Mouse (Mus musculus) cerebellum, adult (tissue): ENCODE measurements around the gene Il11ra1.
"Not testable (repeated sequence)": the region's sequence is repeated elsewhere in the genome, so short reads cannot be mapped to it uniquely, and the experiment has no call there.

Source experiments
- ATAC-seq: cut with Nextera tagmentation; 2 replicates; pipeline ENCODE4 v1.9.2; 2017; ENCODE audit warnings: mild to moderate bottlenecking, moderate library complexity, mixed read lengths; ENCODE audit not compliant: insufficient number of reproducible peaks, low FRiP score, low TSS enrichment

Gene Il11ra1

DNA sequence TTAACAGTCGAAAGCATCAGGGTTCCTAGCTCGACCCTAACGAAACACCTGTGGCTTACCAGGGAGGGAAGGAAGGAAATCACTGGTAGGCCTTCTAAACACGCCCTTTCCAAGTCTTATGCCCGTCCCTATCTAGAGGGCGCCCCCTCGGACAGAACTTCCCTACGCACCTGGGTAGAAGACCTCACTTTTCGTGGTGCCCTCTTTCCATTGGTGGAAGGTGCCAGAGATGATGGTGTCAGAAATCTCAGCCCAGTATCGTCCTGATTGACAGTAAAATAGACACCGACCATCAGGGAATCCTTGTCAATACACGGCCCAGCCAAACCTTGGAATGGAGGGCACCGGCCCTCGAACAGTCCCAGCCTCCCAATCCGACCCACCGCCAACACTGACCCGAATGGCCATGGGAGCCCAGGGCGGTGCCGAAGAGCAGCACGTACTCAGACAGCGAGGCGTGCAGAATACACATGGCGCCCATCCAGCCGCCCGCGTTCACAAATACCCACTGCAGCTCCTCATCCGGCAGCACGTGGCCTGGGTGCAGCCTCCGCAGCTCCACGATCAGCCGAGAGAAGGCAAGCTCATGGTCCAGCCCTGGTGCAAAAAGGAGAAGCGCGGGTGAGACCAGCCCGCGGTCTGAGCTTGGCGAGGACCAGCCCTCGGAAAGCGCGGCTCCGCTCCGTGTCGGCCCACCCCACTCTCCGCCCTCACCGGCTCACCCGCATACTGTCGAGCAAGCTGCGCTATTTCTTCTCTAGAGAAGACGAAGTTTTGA is 40.8 kb downstream of the Il11ra1 start:
- ATAC-seq: peak; percentile 64

DNA sequence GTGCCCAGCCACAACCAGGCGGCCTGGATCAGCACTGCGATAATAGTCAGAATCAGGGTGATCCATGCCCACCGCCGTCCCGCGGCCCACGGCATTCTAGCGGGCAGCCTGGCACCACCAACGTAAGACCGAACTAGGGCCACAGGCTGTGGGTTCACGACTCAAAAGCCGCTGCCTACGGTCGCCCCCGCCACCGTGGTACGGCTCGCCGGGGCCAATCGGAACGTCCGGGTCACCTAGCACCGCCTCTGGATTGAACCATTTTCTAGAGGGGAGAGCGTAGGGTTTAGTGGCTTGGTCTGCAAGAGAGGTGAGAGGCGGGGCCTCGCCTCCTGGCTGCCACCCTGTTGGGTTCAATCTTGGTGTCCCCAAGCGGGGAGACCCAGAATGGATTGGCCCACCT is 41.4 kb downstream of the Il11ra1 start:
- peak; percentile 96 for ATAC-seq

DNA sequence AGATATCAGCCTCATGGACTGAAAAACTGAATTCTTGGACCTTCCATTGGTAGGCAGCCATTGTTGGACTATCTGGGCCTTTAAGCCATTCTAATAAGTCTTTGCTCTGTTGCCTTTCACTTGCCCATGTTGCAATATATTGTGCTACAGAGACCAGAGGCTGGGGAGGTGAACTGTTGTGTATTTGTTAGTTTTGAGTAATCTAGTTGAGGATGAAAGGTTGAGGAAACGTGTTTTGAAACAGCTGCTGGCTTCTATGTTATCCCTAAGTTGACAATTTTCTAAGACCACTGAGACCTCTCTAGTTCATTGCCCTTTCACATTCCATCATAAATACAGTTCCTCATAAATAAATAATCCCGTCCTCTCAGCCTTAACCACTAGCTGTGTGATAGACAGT is 44.3 kb downstream of the Il11ra1 start:
- no peak for ATAC-seq

DNA sequence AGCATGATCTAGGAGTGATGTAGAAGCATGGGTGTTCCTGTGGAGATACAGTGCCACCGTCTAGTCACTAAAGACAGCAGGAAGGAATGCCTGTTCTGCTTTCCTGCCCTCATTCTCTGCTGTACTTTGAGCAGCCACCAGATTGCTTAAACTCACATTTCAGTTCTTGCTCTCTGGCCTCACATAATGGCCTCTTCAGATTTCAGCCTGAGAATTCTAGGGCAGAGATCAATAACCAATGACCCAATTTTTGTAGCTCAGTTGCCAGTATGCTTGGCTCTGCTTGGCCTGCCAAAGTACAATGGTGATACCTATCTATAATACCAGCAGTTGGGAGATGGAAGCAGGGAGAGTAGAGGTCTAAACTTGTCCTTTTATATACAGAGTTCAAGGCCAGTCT is 45.2 kb downstream of the Il11ra1 start:
- no peak for ATAC-seq

DNA sequence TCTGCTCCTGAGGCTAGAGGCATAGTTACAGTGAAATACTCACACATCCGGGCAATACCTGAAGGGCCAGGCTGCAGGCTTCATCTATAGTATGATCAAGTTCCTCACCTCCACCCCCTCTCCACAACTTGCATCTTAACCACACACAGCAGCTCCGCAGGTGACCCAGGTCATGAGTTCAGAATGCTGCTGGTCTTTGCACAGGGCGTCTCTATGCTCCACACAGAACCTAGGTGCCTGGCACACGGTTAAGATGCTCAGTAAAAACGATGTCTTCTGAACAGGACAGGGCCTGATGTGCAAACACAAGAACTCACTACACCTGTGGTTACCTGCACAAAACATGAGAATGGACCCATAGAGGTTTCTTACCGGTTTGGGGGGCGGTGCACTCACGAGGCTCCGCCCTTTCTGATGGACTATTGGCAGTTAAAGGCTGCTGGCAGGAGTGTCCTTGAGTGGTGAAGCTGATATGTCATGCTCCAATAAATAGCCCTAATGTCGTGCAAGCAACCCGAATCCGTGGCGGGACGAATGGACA is 55.1 kb downstream of the Il11ra1 start, which contains the start of gene Galt:
TSS of gene Galt (plus strand) at position 432 of the 541 bp plus-strand sequence.
- peak; percentile 52; the same call in 1 of the 2 replicates for ATAC-seq

DNA sequence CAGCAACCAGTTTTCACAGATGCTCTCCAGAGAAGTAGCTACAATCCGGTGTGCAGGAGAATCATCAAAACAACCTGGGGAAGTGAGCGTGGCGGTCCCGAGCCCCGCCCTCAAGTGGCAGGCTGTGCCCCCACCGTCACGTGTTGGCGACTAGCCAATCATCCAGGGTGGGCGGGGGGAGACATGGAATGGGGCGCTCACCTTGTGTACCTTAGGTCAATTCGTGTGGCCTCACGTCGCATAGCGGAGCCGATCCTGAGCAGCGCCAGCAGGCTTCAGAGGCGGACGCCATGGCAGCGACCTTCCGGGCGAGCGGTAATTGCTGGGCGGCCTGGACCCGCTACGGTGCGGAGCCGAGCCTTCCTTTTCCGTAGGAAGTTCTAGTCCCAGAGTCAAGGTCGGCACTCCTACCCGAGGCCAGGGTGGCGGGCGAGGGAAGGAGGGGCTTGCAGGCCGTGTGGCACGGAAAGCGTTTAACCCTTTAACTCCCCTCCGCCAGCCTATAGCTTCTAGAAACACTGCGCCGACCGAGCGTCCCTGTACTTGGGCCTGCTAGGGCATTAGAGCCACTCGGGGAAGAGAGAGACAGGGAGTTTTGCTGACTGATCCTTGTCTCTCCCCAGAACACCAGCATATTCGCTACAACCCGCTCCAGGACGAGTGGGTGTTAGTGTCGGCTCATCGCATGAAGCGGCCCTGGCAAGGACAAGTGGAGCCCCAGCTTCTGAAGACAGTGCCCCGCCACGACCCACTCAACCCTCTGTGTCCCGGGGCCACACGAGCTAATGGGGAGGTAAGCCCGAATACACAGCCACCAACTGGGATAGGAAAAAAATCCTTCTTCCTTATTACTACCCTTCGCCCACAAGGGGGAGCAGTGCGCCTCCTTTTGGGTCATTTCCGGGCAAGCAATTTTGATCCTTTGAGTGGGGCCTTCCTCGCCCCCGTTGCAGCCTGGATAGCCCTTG is 55.8 kb downstream of the Il11ra1 start, which contains the start of gene Sigmar1:
TSS of gene Sigmar1 (minus strand) at position 820 of the 968 bp plus-strand sequence.
- peak; percentile 29; the same call in 1 of the 2 replicates for ATAC-seq

DNA sequence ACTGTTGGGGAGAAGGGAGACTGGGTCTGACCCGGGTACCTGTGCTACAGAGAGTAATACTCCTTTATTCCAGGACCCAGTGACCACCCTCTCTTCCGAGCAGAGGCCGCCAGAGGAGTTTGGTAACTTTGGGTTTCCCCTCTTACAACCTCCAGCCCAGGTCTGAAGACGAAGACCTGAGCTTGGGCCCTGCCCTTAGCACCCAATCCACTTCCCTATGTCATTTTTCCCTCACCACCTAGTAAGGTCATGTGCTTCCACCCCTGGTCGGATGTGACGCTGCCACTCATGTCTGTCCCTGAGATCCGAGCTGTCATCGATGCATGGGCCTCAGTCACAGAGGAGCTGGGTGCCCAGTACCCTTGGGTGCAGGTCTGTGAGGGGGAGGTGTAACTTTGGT is 56.7 kb downstream of the Il11ra1 start:
- 0 out of 2 replicates have a peak, but pooled peaks have one; percentile 2 for ATAC-seq

DNA sequence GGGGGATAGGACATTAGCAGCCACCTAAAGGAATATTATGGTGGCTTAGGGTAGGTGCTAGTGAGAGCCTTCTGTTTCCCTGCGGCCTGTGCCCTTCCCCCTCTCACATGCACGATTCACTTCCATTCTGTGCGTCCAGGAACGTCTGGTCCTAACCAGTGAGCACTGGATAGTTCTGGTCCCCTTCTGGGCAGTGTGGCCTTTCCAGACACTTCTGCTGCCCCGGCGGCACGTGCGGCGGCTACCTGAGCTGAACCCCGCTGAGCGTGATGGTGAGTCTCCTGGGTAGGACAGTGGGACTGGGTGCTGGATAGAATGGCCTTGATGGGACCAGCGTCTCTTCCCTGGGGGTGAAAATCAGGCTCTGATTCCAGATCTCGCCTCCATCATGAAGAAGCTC is 57.5 kb downstream of the Il11ra1 start:
- ATAC-seq: no peak

DNA sequence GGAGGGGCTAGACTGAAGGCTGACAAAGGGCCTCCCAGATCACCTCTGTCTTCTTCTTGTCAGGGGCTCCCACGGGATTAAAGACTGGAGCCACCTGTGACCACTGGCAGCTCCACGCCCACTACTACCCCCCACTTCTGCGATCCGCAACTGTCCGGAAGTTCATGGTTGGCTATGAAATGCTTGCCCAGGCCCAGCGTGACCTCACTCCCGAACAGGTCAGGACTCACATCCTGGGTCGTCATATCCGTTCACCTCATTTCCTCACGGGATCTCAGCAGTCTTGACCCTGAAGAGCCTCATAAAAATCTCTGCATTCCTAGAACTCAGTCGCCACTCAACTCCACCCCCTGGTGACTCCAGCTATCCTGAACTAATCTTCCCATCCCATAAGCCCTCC is 58.2 kb downstream of the Il11ra1 start:
- ATAC-seq: no peak

DNA sequence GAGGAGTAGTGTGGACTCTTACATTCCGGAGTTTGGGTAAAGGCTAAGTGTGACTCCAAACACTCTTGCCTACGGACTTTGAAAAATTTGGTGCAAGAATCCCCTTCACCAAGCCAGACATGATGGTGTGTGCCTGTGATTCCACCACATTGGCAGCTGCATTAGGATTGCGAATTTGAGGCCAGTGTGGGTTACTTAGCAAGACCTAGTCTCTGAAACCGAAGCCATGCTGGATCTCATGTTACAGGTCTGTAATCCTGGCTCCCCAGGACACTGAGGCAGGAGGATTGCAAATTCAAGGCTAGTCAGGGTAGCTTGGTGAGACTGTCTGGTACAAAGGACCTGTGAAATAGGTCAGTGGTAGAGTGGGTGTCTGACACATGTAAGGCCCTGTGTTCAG is 58.9 kb downstream of the Il11ra1 start:
- no peak for ATAC-seq

DNA sequence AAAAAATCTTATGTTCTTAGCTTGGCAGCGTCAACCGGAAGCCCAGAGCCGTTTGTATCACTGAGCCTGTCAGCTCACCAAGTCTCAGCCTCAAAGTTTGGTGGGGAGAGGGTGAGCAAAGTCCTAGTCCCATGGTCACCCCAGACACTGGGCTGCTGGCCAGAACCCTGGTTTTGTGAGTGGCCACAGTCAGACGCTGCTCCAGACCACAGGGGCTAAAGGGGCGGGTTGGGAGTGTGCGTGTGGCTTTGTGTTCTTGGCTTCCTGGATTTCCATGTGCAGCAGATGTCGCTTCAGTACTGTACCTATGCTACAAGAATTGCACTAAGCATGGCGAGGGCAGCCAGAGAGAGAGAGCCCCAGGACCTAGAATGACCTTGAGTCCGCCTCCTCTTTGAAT is 59.4 kb downstream of the Il11ra1 start:
- no peak for ATAC-seq

DNA sequence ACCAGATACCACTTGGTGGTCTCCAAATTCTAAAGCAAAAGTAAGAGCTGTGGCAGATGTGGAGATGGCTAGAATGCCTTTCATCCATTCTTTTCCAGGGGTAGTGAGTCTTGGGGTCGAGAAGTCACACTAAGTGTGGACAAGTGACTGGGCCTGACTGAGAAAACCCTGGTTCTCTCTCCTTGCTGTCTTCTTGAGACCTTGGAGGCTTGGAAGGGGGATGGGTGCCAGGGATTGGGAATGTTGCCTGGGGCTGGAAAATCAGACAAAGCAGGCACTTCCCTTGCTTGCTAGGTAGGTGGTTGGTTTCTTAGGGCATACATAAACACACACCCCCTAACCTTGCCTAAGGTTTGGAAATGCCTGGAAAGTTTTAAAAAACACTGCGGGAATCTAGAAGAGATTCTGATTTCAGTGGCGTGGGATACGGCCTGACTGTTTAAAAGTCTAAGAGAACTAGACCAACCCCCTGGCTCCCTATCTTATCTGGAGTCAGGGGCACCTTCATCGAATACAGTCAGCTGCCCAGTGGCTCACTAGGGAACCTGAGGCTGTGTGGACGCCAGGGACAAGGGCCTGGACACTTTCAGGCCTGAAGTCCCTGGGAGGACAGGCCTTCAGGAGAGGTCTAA is 60.0 kb downstream of the Il11ra1 start:
- ATAC-seq: no peak

DNA sequence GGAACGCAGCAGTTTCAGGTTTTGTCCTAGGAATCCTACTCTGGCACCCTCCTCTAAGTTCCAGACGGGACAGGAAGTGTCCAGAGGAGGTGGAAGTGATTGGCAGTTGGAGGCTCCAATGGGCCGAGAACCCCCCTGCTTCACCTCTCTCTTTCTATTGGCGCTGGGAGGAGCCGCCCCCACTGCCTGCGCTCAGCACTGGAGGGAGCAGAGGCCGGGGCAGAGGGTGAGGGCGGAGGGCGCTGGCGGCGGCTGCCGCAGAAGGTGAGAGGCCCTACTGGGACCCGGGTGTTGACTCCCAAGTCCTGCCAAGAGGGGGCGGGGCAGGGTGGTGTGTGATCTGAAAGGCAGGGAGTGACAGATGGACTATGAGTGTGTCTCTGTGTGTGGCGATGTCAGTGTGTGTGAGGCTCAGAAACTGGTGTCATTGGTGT is 60.5 kb downstream of the Il11ra1 start:
- ATAC-seq: peak; percentile 73

DNA sequence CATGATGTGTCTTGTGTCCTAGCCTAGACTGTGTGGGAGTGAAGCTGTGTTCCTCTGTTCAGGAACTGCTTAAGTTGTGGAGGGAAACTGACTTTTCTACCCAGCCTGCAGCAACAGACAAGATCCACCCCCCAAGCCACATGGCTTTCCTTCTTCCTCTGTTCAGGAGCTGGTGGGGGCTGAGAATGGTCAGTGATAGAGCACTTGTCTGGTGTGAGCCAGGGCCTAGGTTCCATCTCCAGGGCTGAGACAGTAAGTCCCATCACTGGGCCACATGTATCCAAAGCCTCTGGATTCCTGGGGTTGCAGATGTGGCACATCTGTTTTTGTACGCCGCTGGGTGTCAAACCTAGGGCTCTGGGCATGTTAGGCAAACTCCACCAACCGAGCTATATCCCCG is 61.1 kb downstream of the Il11ra1 start:
- no peak for ATAC-seq

DNA sequence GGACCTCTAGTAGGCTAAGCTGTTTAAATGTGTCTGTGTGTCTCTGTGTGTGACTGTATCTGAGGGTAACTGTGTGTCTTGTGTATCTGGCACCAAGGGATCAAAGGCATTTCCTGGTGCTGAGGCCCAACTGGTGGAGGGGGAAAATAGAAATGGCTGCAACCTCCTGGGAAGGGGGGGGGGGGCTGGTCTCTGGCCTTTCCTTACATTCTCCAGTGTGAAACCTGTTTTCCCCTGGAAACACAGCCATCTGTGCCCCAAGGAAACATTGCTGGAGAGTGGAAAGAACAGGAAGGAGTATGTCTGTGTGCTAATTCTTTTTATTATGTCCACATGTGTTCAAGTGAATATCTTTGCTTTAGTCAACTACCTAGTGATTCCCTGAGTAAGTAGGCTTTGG is 61.9 kb downstream of the Il11ra1 start:
- ATAC-seq: no peak

DNA sequence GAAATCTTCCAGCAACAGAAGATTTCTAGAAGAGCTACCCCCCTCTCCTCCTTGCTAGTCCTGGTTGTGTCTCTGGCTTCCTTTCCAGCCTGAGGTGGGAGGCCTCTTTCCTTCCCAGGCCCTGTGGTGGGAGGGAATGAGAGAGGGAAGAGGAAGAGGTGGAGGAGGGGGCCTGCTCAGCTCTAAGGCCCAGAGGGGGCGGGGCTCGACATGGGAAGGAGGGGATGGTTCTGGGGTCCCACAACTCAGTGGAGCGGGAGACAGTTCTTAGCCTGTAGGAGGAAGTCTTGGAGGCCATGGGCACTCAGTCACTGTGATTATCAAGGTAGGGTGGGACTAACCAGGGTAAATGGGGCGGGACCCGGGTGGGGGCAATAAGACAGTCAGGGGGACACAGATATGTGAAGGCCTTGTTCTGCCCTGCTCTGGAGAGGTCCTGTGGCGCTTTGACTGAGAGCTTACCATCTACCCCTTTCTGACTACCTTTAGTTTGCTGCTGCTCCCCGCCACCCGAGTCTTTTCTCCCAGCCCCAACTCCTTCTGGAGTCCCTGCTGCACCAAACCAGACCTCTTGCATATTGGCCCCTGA is 62.4 kb downstream of the Il11ra1 start:
- ATAC-seq: no peak

DNA sequence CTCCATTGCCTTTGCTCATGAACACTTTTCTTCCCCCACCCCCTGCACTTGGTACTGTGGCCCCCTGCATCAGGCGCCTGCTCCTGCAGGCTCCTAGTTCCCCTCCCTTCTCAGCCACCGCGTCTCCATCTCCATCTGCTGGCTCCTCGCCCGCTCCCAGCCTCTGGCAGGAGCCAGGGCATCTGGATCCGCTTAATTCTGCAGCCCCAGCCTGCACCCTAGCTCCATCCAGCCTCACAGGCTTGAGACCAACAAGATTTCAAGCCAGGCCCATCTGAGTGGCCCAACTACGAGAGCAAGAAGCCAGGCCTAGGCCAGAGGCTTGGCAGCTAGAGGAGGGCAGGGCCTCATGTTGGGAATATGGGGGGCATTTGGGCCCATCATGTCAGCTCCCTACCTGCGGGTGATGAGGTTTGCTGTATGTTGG is 62.9 kb downstream of the Il11ra1 start:
- not testable (repeated sequence) for ATAC-seq

DNA sequence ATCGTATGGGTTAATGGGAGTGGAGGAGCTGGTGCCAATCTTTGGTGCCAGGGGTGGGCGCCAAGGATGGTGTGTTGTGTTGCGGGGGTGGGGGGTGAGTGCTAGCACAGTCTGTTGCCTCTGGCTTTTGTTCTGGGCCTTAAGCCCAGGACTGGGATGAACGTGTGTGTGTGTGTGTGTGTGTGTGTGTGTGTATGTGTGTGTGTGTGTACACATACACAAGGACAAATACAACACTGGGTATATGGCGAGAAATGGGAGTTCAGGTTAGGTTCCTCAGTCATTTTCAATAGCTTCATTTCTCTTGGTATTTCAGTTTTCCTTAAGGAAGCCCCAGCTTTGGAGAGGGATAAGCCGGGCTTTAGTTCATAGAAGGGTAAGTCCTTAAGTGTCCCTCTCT is 63.4 kb downstream of the Il11ra1 start:
- not testable (repeated sequence) for ATAC-seq

DNA sequence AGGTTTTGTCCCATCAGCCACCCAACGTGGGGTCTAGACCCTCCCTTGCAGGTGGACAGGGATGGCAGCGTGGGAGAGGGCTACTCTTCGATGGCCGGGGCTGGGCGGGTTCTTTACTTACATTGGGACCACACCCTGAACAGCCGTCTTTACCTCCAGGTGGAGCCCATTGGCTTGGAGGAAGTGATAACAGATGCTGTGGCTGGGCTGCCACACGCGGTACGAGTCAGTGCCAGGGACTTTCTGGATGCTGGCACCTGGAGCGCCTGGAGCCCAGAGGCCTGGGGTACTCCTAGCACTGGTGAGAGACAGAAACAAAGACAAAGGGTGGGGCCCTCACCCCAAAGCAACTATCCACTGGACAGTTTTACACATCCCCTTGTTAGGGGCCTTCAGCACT is 67.5 kb downstream of the Il11ra1 start:
- not testable (repeated sequence) for ATAC-seq

DNA sequence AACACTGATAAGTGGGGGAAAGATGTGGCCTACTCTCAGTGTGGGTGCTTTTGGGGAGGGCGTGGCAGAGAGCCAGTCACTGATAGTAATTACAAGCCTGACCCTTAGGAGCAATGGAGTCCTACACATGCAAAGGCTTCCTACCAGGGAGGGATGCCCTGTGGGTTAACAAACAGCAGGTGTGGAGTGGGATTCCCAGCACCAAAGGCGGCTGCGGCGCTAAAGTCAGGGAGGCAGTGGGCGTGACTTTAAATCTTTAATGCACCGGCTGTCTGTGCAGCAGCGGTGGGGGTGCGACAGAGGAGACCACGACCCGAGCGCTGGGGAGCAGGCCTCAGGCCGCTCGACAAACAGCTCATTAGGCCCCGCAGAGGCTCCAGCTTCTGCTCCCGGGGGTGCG is 73.2 kb downstream of the Il11ra1 start:
- ATAC-seq: not testable (repeated sequence)
